In the genomic region with DNA sequence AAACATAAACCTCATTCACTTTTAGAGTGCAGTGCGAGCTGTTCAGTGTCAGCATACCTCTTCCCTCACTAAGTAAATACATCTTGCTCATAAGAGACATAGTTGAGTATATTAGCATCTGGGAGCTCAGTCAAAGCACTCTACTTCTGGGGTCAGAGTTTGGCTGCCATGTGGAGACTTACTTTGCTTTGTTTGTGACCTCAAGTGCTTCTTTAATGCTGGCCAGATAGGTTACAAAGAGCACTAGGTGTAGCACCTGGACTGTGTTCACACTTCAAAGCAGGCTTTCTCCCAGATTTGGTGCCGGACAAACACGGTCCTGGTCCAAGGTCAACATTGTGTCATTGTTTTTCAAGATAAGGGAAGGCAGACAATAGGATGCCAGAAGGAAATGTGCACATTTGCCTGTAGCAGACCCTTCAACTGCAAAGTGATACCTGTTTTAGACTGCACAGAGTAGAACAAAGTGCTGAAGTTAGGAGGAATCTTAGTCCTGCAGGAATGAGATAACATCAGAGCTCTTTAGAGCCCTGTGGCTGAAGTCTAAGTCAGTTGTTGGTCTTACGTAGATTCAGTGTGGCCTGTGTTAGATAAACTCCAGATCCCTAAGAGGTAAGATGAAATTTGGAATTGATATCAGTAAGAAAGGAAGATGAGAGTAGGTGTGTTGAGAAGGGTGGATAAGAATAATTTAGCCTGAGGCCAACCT, we compare ENCODE assay signal across 10 mouse cellular contexts. TPM values are rescaled to one million over a fixed set of nuclear protein-coding genes. Genes with fewer than 3 reads are reported as not detected.
DNase-seq lines count a peak whose midpoint lies in the region; ATAC-seq and TF ChIP-seq lines count a peak whose summit lies in the region.
"Had no signal": no experiment of that assay in that cellular context is flagged by ENCODE, and none has a peak within 500 bp of the region (broad histone marks: within the 10 kb centered on the region; RNA-seq: fewer than 3 reads in every experiment).

No protein-coding gene starts in this region.

- no peaks in the 10 kb centered on the region for H3K27me3 ChIP-seq in ES-Bruce4 (ENCODE audit: control insufficient read depth, insufficient read depth, low read length, poor library complexity, severe bottlenecking)
- no peaks in the 10 kb centered on the region for H3K27me3 ChIP-seq in G1E (ENCODE audit: insufficient read depth, low read length)
- H3K27me3 ChIP-seq in liver, embryonic 12.5 days (replicated peaks), result no peaks in the 10 kb centered on the region
- H3K27me3 ChIP-seq: hindbrain, embryonic 15.5 days had no signal

- no peaks in the 10 kb centered on the region for H3K9me3 ChIP-seq in ES-Bruce4 (replicated peaks; ENCODE audit: control insufficient read depth, insufficient read depth, low read length, poor library complexity, severe bottlenecking)
- H3K9me3 ChIP-seq in G1E (replicated peaks), result no peaks in the 10 kb centered on the region
- no peaks in the 10 kb centered on the region for H3K9me3 ChIP-seq in liver, embryonic 12.5 days (replicated peaks)
- H3K9me3 ChIP-seq: hindbrain, embryonic 15.5 days had no signal

- no peaks in the 10 kb centered on the region for H3K36me3 ChIP-seq in ES-Bruce4 (ENCODE audit: control insufficient read depth, insufficient read depth, low read length, poor library complexity, severe bottlenecking)
- peaks cover 31% of the 10 kb centered on the region for H3K36me3 ChIP-seq in G1E (replicated peaks)
- H3K36me3 ChIP-seq in liver, embryonic 12.5 days, result no peaks in the 10 kb centered on the region
- H3K36me3 ChIP-seq: hindbrain, embryonic 15.5 days had no signal

- TF ChIP-seq CTCF in ES-Bruce4 (IDR thresholded peaks at IDR 0.05; ENCODE audit: low read depth, low read length) (no peak), G1E (IDR thresholded peaks at IDR 0.05; ENCODE audit: low read depth, low read length) (no peak)

- no peak for TF ChIP-seq POLR2A in ES-Bruce4 (IDR thresholded peaks at IDR 0.05; ENCODE audit: insufficient read depth, low read length)

- ATAC-seq in G1E (ENCODE audit: extremely low read depth, insufficient number of reproducible peaks, low FRiP score, poor library complexity, severe bottlenecking), result peak; percentile 84
- peak; percentile 68 for ATAC-seq in liver, embryonic 12.5 days

- H3K4me1 ChIP-seq in ES-Bruce4 (ENCODE audit: control insufficient read depth, insufficient read depth, low read length) (peaks cover 7% of the 10 kb centered on the region), G1E (ENCODE audit: insufficient read depth, low read depth, low read length) (peaks cover 79% of the 10 kb centered on the region)
- H3K4me1 ChIP-seq in liver, embryonic 12.5 days, result peaks cover 56% of the 10 kb centered on the region

- 0 out of 2 replicates have a peak, but pooled peaks have one; percentile 41 for TF ChIP-seq EP300 in ES-Bruce4 (IDR thresholded peaks at IDR 0.05; ENCODE audit: insufficient read depth, low read depth, low read length)

- WGBS in liver, embryonic 12.5 days (ENCODE audit: insufficient replicate concordance), result 43% methylated on average over 4 of the region's 4 CpGs

- no peak overlapping the region; the same call in 1 of the 2 replicates for H3K4me2 ChIP-seq in liver, embryonic 12.5 days
- H3K4me2 ChIP-seq: hindbrain, embryonic 15.5 days; midbrain, embryonic 11.5 days had no signal

- no peak for DNase-seq in G1E (ENCODE audit: low spot score)
- peak; percentile 33 for DNase-seq in lung, postnatal 14 days
- no peak for DNase-seq in kidney, adult 11 months
- no peak for DNase-seq in testis, postnatal 10 days (ENCODE audit: low spot score)
- DNase-seq in cerebellum, postnatal 25 days, result no peak

- H3K9ac ChIP-seq in ES-Bruce4 (ENCODE audit: low read depth, poor library complexity, severe bottlenecking), result no peak overlapping the region
- no peak overlapping the region for H3K9ac ChIP-seq in liver, embryonic 12.5 days
- H3K9ac ChIP-seq: hindbrain, embryonic 15.5 days had no signal

- H3K4me3 ChIP-seq in ES-Bruce4 (ENCODE audit: low read depth, low read length), result no peak overlapping the region
- H3K4me3 ChIP-seq in G1E (ENCODE audit: low read depth, low read length), result peak overlapping the region; percentile 36; the same call in 1 of the 2 replicates
- H3K4me3 ChIP-seq in liver, embryonic 12.5 days, result no peak overlapping the region
- H3K4me3 ChIP-seq: erythroblast, embryonic 14.5 days; hindbrain, embryonic 15.5 days had no signal

- peak overlapping the region; percentile 62 for H3K27ac ChIP-seq in ES-Bruce4 (ENCODE audit: insufficient read depth, low read length)
- no peak overlapping the region; the same call in 1 of the 2 replicates for H3K27ac ChIP-seq in liver, embryonic 12.5 days
- H3K27ac ChIP-seq: hindbrain, embryonic 15.5 days had no signal

RNA-seq across cellular contexts. Expression of gene Cnst, which starts 22.7 kb away (rescaled TPM):
- polyA plus RNA-seq in ES-Bruce4 (2011; ENCODE audit: insufficient read depth, insufficient read length, low read depth, missing spikeins) (10.2 and 11.6 TPM in 2 replicates), G1E (2012) (14.4 and 14.6 TPM in 2 replicates)
- total RNA-seq in G1E (2014; fragmentation: Nextera tagmentation) (27.1 TPM in 2 replicates), G1E (2017) (31.6 and 32.9 TPM in 2 replicates)
- polyA plus RNA-seq in liver, embryonic 12.5 days (2016; fragmentation: Nextera tagmentation; extraction: Ambion mirVana), result 17.8 and 18.7 TPM in 2 replicates

RNA-seq across cellular contexts. Expression of gene Tfb2m, which starts 22.8 kb away (rescaled TPM):
- 23.1 and 26.5 TPM in 2 replicates for polyA plus RNA-seq in ES-Bruce4 (2011; ENCODE audit: insufficient read depth, insufficient read length, low read depth, missing spikeins)
- 29.4 and 39.8 TPM in 2 replicates for total RNA-seq in G1E (2014; fragmentation: Nextera tagmentation)
- total RNA-seq in G1E (2017), result 40.5 and 51.9 TPM in 2 replicates
- polyA plus RNA-seq in G1E (2012), result 9.0 and 9.7 TPM in 2 replicates
- 13.2 and 17.7 TPM in 2 replicates for polyA plus RNA-seq in liver, embryonic 12.5 days (2016; fragmentation: Nextera tagmentation; extraction: Ambion mirVana)

RNA-seq across cellular contexts. Expression of gene Smyd3, which starts 51.0 kb away (rescaled TPM):
- polyA plus RNA-seq in ES-Bruce4 (2011; ENCODE audit: insufficient read depth, insufficient read length, low read depth, missing spikeins) (40.2 and 44.0 TPM in 2 replicates), G1E (2012) (3.2 and 3.5 TPM in 2 replicates)
- total RNA-seq in G1E (2014; fragmentation: Nextera tagmentation) (15.8 and 17.1 TPM in 2 replicates), G1E (2017) (18.2 and 19.4 TPM in 2 replicates)
- polyA plus RNA-seq in liver, embryonic 12.5 days (2016; fragmentation: Nextera tagmentation; extraction: Ambion mirVana), result 9.5 and 9.7 TPM in 2 replicates
